Mouse (Mus musculus): ENCODE data around the gene Ppfia3.

Gene Ppfia3

GRCm38 (mm10) chr7:45366652-45367019, at the start of gene Ppfia3:
TSS of gene Ppfia3 (minus strand) at chr7:45367019.
- in situ Hi-C loops (cut with MboI, MseI), result loop anchor here (5.0 to 10.0 kb wide), 2 partner anchors 426 to 1062 kb away; partner anchors contain the start of gene Clec11a

GRCm38 (mm10) chr7:45415636-45416035, 48.8 kb upstream of the Ppfia3 start:
- in situ Hi-C loops (cut with MboI, MseI), result no loop called here

GRCm38 (mm10) chr7:45414740-45415224, 48.0 kb upstream of the Ppfia3 start:
- in situ Hi-C loops (cut with MboI, MseI), result no loop called here

- in situ Hi-C loops (cut with MboI, MseI), result no loop called here
Observed at GRCm38 (mm10) chr7:45413864-45414739, 47.3 kb upstream of the Ppfia3 start.

GRCm38 (mm10) chr7:45413113-45413863, 46.5 kb upstream of the Ppfia3 start, which contains the start of gene Ntf5:
TSS of gene Ntf5 (plus strand) at chr7:45413695.
- in situ Hi-C loops (cut with MboI, MseI), result no loop called here

GRCm38 (mm10) chr7:45412421-45412820, 45.6 kb upstream of the Ppfia3 start:
- in situ Hi-C loops (cut with MboI, MseI), result no loop called here

- in situ Hi-C loops (cut with MboI, MseI), result no loop called here
Observed at GRCm38 (mm10) chr7:45409497-45410163, 42.8 kb upstream of the Ppfia3 start.

- in situ Hi-C loops (cut with MboI, MseI), result no loop called here
Observed at GRCm38 (mm10) chr7:45408949-45409348, 42.1 kb upstream of the Ppfia3 start.

- in situ Hi-C loops (cut with MboI, MseI), result no loop called here
Observed at GRCm38 (mm10) chr7:45408351-45408750, 41.5 kb upstream of the Ppfia3 start.

- in situ Hi-C loops (cut with MboI, MseI), result no loop called here
Observed at GRCm38 (mm10) chr7:45407836-45408235, 41.0 kb upstream of the Ppfia3 start.

GRCm38 (mm10) chr7:45406157-45407156, 39.6 kb upstream of the Ppfia3 start:
- in situ Hi-C loops (cut with MboI, MseI), result no loop called here

GRCm38 (mm10) chr7:45405091-45406075, 38.6 kb upstream of the Ppfia3 start, which contains the start of gene Kcna7:
TSS of gene Kcna7 (plus strand) at chr7:45405653.
- in situ Hi-C loops (cut with MboI, MseI), result no loop called here

GRCm38 (mm10) chr7:45403532-45404261, 36.9 kb upstream of the Ppfia3 start:
- in situ Hi-C loops (cut with MboI, MseI), result no loop called here

- in situ Hi-C loops (cut with MboI, MseI), result no loop called here
Observed at GRCm38 (mm10) chr7:45401521-45402085, 34.8 kb upstream of the Ppfia3 start.

- in situ Hi-C loops (cut with MboI, MseI), result loop anchor here (5.0 kb wide), 1 partner anchor 79 kb away; no protein-coding TSS in a partner anchor
Observed at GRCm38 (mm10) chr7:45396787-45397186, 30.0 kb upstream of the Ppfia3 start.

GRCm38 (mm10) chr7:45396337-45396775, 29.5 kb upstream of the Ppfia3 start:
- in situ Hi-C loops (cut with MboI, MseI), result loop anchor here (5.0 kb wide), 1 partner anchor 79 kb away; no protein-coding TSS in a partner anchor

- in situ Hi-C loops (cut with MboI, MseI), result loop anchor here (5.0 kb wide), 1 partner anchor 78 kb away; no protein-coding TSS in a partner anchor
Observed at GRCm38 (mm10) chr7:45395578-45396336, 28.9 kb upstream of the Ppfia3 start, which contains the start of gene Snrnp70. TSS of gene Snrnp70 (minus strand) at chr7:45395742.

Measured in T-helper 1 cell (primary cell).